Mouse (Mus musculus) left cerebral cortex, adult 2 months (tissue): ENCODE data around the gene Adtrp. TPM values are rescaled to one million over a fixed set of nuclear protein-coding genes. Genes with fewer than 3 reads are reported as not detected.

Experiments
- DNase-seq, 2 experiments: peaks; one replicate each; pipeline ENCODE4 v3.0.0; 2021 to 2022; ENCODE audit warnings: low spot score in 2 of 2, mixed read lengths in 1 of 2; ENCODE audit errors: extremely low spot score in 1 of 2
- H3K27ac ChIP-seq: fragments of 200-600 bp; 2 replicates; pipeline ENCODE4 v1.8.1; 2022
- H3K4me3 ChIP-seq: fragments of 200-600 bp; 2 replicates; pipeline ENCODE4 v1.8.1; 2022
- CTCF ChIP-seq: fragments of 200-600 bp; IDR thresholded peaks from 2 replicates; pipeline ENCODE4 v1.8.1; 2022; ENCODE audit warnings: antibody characterized with exemption, mild to moderate bottlenecking, moderate library complexity
- intact Hi-C: fragments of 180-260 bp; cut with DNase I; formaldehyde crosslinking; loops from one replicate; pipeline ENCODE4 v1.15.1; 2025
- total RNA-seq, 2 experiments: library from RNA; stranded (reverse); gene quantifications; 2 replicates each; pipeline ENCODE4 v1.2.3; 2021

The Adtrp gene
- total RNA-seq, 2 experiments from 2014 or later, result not detected

DNA sequence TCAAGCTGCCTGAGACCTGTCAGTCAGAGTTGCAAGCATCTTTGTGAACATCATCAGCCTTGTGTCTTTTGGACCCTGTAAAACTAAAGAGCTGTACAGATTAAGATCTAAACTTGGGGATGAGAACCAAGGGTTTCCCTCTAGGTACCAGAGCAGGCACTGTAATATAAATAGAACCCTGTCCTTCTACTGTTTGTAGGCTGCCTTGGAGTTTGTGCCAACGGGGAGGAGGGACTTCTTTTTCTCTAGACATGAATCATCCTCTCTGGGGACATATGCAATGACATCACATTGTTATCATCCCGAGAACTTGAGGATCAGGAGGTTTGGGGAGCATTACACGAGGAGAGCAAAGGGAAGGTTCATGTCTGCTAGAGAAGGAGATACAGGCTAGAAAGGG, 24.4 kb downstream of the Adtrp start:
- intact Hi-C loops, result loop anchor here (2.0 kb wide), 2 partner anchors 64 to 230 kb away; partner anchors contain the start of gene Hivep1

GRCm38 (mm10) chr13:41822617-41823016, 24.9 kb downstream of the Adtrp start:
- intact Hi-C loops, result loop anchor here (1.0 to 2.0 kb wide), 3 partner anchors 64 to 230 kb away; partner anchors contain the start of gene Hivep1
- peak overlapping the region; percentile 78 for H3K27ac ChIP-seq
- TF ChIP-seq CTCF, result no peak
- no peak overlapping the region for H3K4me3 ChIP-seq
- DNase-seq, result peak; percentile 53 to 80

More for the DNA sequence above, 24.4 kb downstream of the Adtrp start:
- no peak for TF ChIP-seq CTCF
- Histone ChIP-seq H3K27ac (peak overlapping the region; percentile 78), H3K4me3 (no peak overlapping the region)
- DNase-seq, result peak in 1 of 2 experiments; percentile 34

DNA sequence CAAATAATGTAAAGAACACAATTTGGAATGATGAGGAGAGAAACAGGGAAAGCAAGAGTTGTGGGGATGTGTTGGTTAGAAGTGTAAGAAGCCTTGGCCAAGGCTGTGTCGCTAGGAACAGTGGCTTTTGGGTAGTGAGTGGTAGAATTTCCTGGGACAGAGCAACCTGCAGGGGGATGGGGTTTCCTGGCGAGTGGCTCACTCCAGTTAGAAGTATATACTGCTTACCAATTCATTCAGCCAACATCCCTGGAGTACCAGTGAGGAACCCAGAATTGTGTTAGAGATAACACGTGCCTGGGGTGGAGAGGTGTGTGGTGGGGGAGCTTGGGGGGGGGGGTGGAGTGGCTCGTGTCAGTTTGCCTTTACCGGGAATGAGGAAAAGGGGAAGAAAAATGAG, 25.4 kb downstream of the Adtrp start:
- Histone ChIP-seq H3K27ac (peak overlapping the region; percentile 78), H3K4me3 (no peak overlapping the region)
- intact Hi-C loops, result loop anchor here (1.0 to 2.0 kb wide), 3 partner anchors 63 to 231 kb away; partner anchors contain the start of gene Hivep1
- no peak for DNase-seq
- no peak for TF ChIP-seq CTCF

DNA sequence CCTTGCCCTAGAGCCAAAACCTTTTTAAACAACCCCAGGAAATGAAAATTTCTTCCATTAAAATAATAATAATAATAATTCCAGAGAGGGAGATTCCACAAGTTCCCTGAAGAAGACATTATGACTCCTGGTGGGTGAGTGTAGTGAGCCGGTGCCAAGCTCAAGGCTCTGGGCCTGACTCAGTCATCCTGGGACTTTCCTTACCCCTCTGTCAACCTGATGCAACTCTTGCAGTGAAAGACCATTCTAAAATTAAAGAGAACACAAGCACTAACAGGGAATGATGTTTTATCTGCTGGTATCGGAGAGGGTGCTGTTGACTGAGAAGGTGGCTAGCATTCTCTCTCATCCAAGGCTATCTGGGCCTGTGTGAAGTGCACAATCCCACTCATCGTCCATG, 26.5 kb downstream of the Adtrp start:
- intact Hi-C loops, result no loop called here
- no peak for TF ChIP-seq CTCF
- no peak overlapping the region for H3K4me3 ChIP-seq
- DNase-seq, result no peak
- H3K27ac ChIP-seq, result no peak overlapping the region; the same call in 1 of the 2 replicates

GRCm38 (mm10) chr13:41819918-41820317, 27.6 kb downstream of the Adtrp start:
- Histone ChIP-seq H3K4me3 (no peak overlapping the region), H3K27ac (no peak overlapping the region)
- intact Hi-C loops, result no loop called here
- no peak for DNase-seq
- TF ChIP-seq CTCF, result no peak

GRCm38 (mm10) chr13:41819484-41819883, 28.0 kb downstream of the Adtrp start:
- no peak for TF ChIP-seq CTCF
- intact Hi-C loops, result no loop called here
- peak overlapping the region; percentile 66; the same call in 1 of the 2 replicates for H3K27ac ChIP-seq
- no peak for DNase-seq
- H3K4me3 ChIP-seq, result no peak overlapping the region

GRCm38 (mm10) chr13:41817583-41817982, 29.9 kb downstream of the Adtrp start:
- TF ChIP-seq CTCF, result no peak
- intact Hi-C loops, result no loop called here
- no peak for DNase-seq
- Histone ChIP-seq H3K4me3 (no peak overlapping the region), H3K27ac (no peak overlapping the region)

DNA sequence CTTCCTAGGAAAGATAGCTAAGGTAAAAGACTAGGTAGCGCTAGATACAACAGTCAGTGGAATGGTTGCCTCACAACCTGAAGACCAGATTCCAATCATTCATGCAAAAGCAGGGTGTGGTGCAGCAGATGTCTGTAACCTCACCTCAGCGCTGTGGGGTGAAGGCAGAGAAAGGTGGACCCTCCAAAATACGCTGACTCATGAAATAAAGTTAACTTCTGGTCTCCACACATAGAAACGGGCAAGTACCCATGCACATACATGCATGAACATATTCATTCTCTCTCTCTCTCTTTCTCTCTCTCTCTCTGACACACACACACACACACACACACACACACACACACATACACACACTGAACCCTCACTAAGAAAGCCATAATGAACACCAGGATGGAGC, 30.8 kb downstream of the Adtrp start:
- intact Hi-C loops, result no loop called here
- DNase-seq, result no peak
- Histone ChIP-seq H3K27ac (no peak overlapping the region), H3K4me3 (no peak overlapping the region)
- TF ChIP-seq CTCF, result no peak

DNA sequence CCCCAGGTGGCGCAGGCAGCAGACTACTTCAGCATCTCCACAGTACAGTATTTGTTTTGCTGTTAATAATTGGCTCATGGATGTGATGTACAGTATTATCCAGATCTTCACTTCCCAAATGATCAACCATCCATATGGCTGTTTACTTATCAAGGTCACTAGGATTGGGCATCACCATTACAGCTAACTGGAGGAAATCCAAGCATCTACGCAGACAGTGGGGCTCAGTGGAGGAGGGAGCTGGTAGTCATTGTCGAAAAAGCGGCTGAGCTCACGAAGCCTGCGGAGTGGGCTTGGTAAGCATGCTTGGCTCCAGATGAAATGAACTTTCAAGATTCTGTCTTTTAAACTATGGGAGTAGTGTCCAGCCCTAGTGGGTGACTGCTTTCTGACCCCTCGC, 36.7 kb downstream of the Adtrp start:
- no peak overlapping the region for H3K27ac ChIP-seq
- H3K4me3 ChIP-seq, result no peak overlapping the region
- intact Hi-C loops, result no loop called here
- no peak for TF ChIP-seq CTCF
- DNase-seq, result no peak

- no peak for TF ChIP-seq CTCF
- no peak for DNase-seq
- peak overlapping the region; percentile 13; the same call in 1 of the 2 replicates for H3K27ac ChIP-seq
- no peak overlapping the region for H3K4me3 ChIP-seq
- intact Hi-C loops, result no loop called here
These were observed 39.7 kb downstream of the Adtrp start for GRCm38 (mm10) chr13:41807815-41808214.

DNA sequence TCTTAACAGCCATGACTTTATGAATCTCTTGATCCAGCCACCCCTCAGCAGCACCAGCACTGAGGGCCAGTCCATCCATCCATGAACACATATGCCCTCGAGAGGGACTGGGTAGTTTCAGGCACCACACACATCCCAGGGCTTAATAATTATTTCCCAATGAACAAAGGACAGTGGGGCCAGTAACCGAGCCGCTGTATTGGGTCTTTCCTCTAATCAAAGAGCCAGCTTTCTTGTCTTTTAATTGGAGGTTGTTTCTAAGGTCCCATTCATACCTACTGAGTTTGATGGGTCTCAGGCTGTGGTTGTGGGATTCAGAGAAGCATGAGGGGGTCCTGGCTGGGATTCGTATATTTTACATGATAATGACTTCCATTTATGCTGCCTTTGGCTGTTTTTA, 40.2 kb downstream of the Adtrp start:
- TF ChIP-seq CTCF, result no peak
- Histone ChIP-seq H3K4me3 (no peak overlapping the region), H3K27ac (peak overlapping the region; percentile 13; the same call in 1 of the 2 replicates)
- DNase-seq, result no peak
- intact Hi-C loops, result no loop called here

GRCm38 (mm10) chr13:41805138-41805820, 42.2 kb downstream of the Adtrp start:
- DNase-seq, result no peak
- no peak for TF ChIP-seq CTCF
- intact Hi-C loops, result no loop called here
- no peak overlapping the region for H3K4me3 ChIP-seq
- no peak overlapping the region for H3K27ac ChIP-seq

DNA sequence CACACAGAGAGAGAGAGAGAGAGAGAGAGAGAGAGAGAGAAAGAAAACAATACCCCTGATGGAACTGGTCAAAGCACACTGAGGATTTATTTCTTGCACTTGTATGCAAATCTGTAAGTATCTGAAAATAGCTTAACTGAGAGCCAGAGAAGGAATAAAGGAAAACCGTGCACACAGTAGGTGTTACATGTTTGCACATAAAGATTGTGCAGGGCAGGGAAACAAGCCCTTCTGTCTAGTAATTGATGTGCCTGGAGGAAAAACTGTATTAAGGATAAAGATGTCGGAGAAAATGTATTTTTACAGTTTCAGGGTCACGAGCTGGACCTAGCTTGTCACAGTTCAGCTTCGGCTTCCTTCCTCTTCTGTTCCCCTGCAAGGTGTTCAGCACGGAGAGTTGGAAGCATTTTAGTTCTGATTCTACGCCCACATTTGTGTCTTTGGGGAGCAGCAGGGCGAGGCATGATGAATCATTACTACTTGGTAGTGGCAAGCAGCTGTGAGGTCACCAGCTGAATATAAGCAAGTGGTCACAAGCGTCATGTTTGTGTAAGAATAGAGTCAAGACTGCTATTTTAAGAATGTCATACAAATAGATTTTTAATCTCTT, 43.7 kb downstream of the Adtrp start:
- no peak for DNase-seq
- no peak overlapping the region for H3K4me3 ChIP-seq
- H3K27ac ChIP-seq, result 0 out of 2 replicates have a peak overlapping the region, but pooled peaks have one; percentile 11
- no peak for TF ChIP-seq CTCF
- intact Hi-C loops, result loop anchor here (5.0 kb wide), 2 partner anchors 249 to 299 kb away; partner anchors contain the start of gene Hivep1
